Mouse (Mus musculus): ENCODE measurements around the gene Usp12. TPM values are rescaled to one million over a fixed set of nuclear protein-coding genes. Genes with fewer than 3 reads are reported as not detected.

Gene Usp12
- polyA plus RNA-seq, 1 experiment from 2014 or later, result 13.1 TPM

- Histone ChIP-seq H3K27ac (no peak overlapping the region), H3K27me3 (ENCODE audit: insufficient read depth, poor library complexity, severe bottlenecking) (no peaks in the 10 kb centered on the region), H3K36me3 (no peaks in the 10 kb centered on the region), H3K9me3 (peaks cover 4% of the 10 kb centered on the region; the same call in 1 of the 2 replicates), H3K4me3 (no peak overlapping the region), H3K4me1 (replicated peaks) (0 out of 2 replicates have a peak, but pooled peaks cover 3% of the 10 kb centered on the region)
- DNase-seq (ENCODE audit: low spot score), result no peak
- WGBS, result 86% methylated on average over 4 of the region's 4 CpGs
These were observed 95.3 kb downstream of the Usp12 start for GRCm38 (mm10) chr5:146699433-146700019.

GRCm38 (mm10) chr5:146695543-146695942, 99.3 kb downstream of the Usp12 start:
- Histone ChIP-seq H3K36me3 (no peaks in the 10 kb centered on the region), H3K4me3 (no peak overlapping the region), H3K4me1 (replicated peaks) (peaks cover 8% of the 10 kb centered on the region; the same call in 1 of the 2 replicates), H3K27me3 (ENCODE audit: insufficient read depth, poor library complexity, severe bottlenecking) (no peaks in the 10 kb centered on the region), H3K9me3 (no peaks in the 10 kb centered on the region), H3K27ac (no peak overlapping the region)
- 73% methylated on average over 5 of the region's 5 CpGs for WGBS
- DNase-seq (ENCODE audit: low spot score), result no peak

GRCm38 (mm10) chr5:146692976-146693361, 101.8 kb downstream of the Usp12 start:
- Histone ChIP-seq H3K27ac (0 out of 2 replicates have a peak overlapping the region, but pooled peaks have one; percentile 23), H3K27me3 (ENCODE audit: insufficient read depth, poor library complexity, severe bottlenecking) (no peaks in the 10 kb centered on the region), H3K4me1 (replicated peaks) (peaks cover 11% of the 10 kb centered on the region), H3K9me3 (no peaks in the 10 kb centered on the region), H3K4me3 (no peak overlapping the region), H3K36me3 (no peaks in the 10 kb centered on the region)
- 84% methylated on average over 5 of the region's 5 CpGs for WGBS
- no peak for DNase-seq (ENCODE audit: low spot score)

GRCm38 (mm10) chr5:146692361-146692975, 102.3 kb downstream of the Usp12 start:
- 65% methylated on average over 7 of the region's 7 CpGs for WGBS
- Histone ChIP-seq H3K27ac (0 out of 2 replicates have a peak overlapping the region, but pooled peaks have one; percentile 23), H3K27me3 (ENCODE audit: insufficient read depth, poor library complexity, severe bottlenecking) (no peaks in the 10 kb centered on the region), H3K4me1 (replicated peaks) (peaks cover 16% of the 10 kb centered on the region), H3K9me3 (no peaks in the 10 kb centered on the region), H3K36me3 (no peaks in the 10 kb centered on the region), H3K4me3 (no peak overlapping the region)
- no peak for DNase-seq (ENCODE audit: low spot score)

GRCm38 (mm10) chr5:146691745-146692144, 103.1 kb downstream of the Usp12 start:
- no peaks in the 10 kb centered on the region for H3K36me3 ChIP-seq
- no peak for DNase-seq (ENCODE audit: low spot score)
- 74% methylated on average over 8 of the region's 8 CpGs for WGBS

GRCm38 (mm10) chr5:146687541-146688313, 107.1 kb downstream of the Usp12 start:
- Histone ChIP-seq H3K27ac (no peak overlapping the region), H3K9me3 (no peaks in the 10 kb centered on the region), H3K36me3 (no peaks in the 10 kb centered on the region), H3K4me1 (replicated peaks) (peaks cover 25% of the 10 kb centered on the region), H3K4me3 (no peak overlapping the region), H3K27me3 (ENCODE audit: insufficient read depth, poor library complexity, severe bottlenecking) (peaks cover 4% of the 10 kb centered on the region; the same call in 1 of the 2 replicates)
- no peak for DNase-seq (ENCODE audit: low spot score)
- 54% methylated on average over 17 of the region's 17 CpGs for WGBS

More at GRCm38 (mm10) chr5:146691745-146692144, 103.1 kb downstream of the Usp12 start:
- Histone ChIP-seq H3K27me3 (ENCODE audit: insufficient read depth, poor library complexity, severe bottlenecking) (no peaks in the 10 kb centered on the region), H3K4me1 (replicated peaks) (peaks cover 16% of the 10 kb centered on the region), H3K4me3 (no peak overlapping the region), H3K9me3 (no peaks in the 10 kb centered on the region), H3K27ac (no peak overlapping the region)

- DNase-seq (ENCODE audit: low spot score), result no peak
- Histone ChIP-seq H3K36me3 (no peaks in the 10 kb centered on the region), H3K4me3 (no peak overlapping the region), H3K27me3 (ENCODE audit: insufficient read depth, poor library complexity, severe bottlenecking) (peaks cover 6% of the 10 kb centered on the region; the same call in 1 of the 2 replicates), H3K27ac (no peak overlapping the region), H3K4me1 (replicated peaks) (peaks cover 20% of the 10 kb centered on the region), H3K9me3 (no peaks in the 10 kb centered on the region)
- 87% methylated on average over 12 of the region's 12 CpGs for WGBS
These were observed 107.9 kb downstream of the Usp12 start for GRCm38 (mm10) chr5:146686954-146687353.

Other genes starting within 250 kb of the Usp12 start
- gene Gm3415, start 238.9 kb downstream of the Usp12 start, polyA plus RNA-seq (2016; fragmentation: Nextera tagmentation; extraction: Ambion mirVana), result not detected in 2 replicates
- gene Gpr12, start 209.8 kb downstream of the Usp12 start, polyA plus RNA-seq (2016; fragmentation: Nextera tagmentation; extraction: Ambion mirVana), result 0.11 TPM in 1 of 2 replicates, not detected in the other
- 464 and 510 TPM in 2 replicates for gene Rpl21, start 37.9 kb upstream of the Usp12 start, polyA plus RNA-seq (2016; fragmentation: Nextera tagmentation; extraction: Ambion mirVana)
- 21.9 and 33.7 TPM in 2 replicates for gene Rasl11a, start 50.1 kb upstream of the Usp12 start, polyA plus RNA-seq (2016; fragmentation: Nextera tagmentation; extraction: Ambion mirVana)
- gene Gtf3a, start 153.7 kb upstream of the Usp12 start, polyA plus RNA-seq (2016; fragmentation: Nextera tagmentation; extraction: Ambion mirVana), result 115 and 118 TPM in 2 replicates
- gene Mtif3, start 168.8 kb upstream of the Usp12 start, polyA plus RNA-seq (2016; fragmentation: Nextera tagmentation; extraction: Ambion mirVana), result 19.0 and 23.9 TPM in 2 replicates

Measured in hindbrain, embryonic 10.5 days (tissue).